Mouse (Mus musculus) liver, embryonic 16.5 days (tissue): ENCODE data around the gene Snapc4. TPM values are rescaled to one million over a fixed set of nuclear protein-coding genes. Genes with fewer than 3 reads are reported as not detected.
"Not testable (repeated sequence)": the region's sequence is repeated elsewhere in the genome, so short reads cannot be mapped to it uniquely, and the experiment has no call there.

Source experiments
- ATAC-seq: fragments of 200-750 bp; cut with Nextera tagmentation; 2 replicates; pipeline ENCODE4 v1.8.0; 2017; ENCODE audit warnings: low read depth, mild to moderate bottlenecking, moderate number of reproducible peaks, moderate library complexity
- H3K27ac ChIP-seq: fragments of 300-500 bp; sonication (generic); 2 replicates; pipeline ENCODE4 v1.5.1; 2014; ENCODE audit warnings: mild to moderate bottlenecking, low read length
- H3K27me3 ChIP-seq: fragments of 300-500 bp; sonication (generic); 2 replicates; pipeline ENCODE4 v1.6.1; 2014; ENCODE audit warnings: low read depth, low read length, mixed read lengths; ENCODE audit not compliant: control insufficient read depth, insufficient read depth
- H3K36me3 ChIP-seq: fragments of 300-500 bp; sonication (generic); 2 replicates; pipeline ENCODE4 v1.6.1; 2014; ENCODE audit warnings: mild to moderate bottlenecking; ENCODE audit not compliant: control insufficient read depth, insufficient read depth
- H3K4me1 ChIP-seq: fragments of 300-500 bp; sonication (generic); 2 replicates; pipeline ENCODE4 v1.6.1; 2014; ENCODE audit warnings: low read depth, low read length, mixed read lengths; ENCODE audit not compliant: control insufficient read depth
- H3K4me2 ChIP-seq: fragments of 300-500 bp; sonication (generic); 2 replicates; pipeline ENCODE4 v1.6.1; 2014; ENCODE audit warnings: low read depth, low read length, mixed read lengths
- H3K4me3 ChIP-seq: fragments of 300-500 bp; sonication (generic); 2 replicates; pipeline ENCODE4 v1.5.1; 2014; ENCODE audit warnings: low read depth, mild to moderate bottlenecking, low read length
- H3K9ac ChIP-seq: fragments of 300-500 bp; sonication (generic); 2 replicates; pipeline ENCODE4 v1.6.1; 2014; ENCODE audit warnings: low read depth, low read length
- H3K9me3 ChIP-seq: fragments of 300-500 bp; sonication (generic); replicated peaks from 2 replicates; pipeline ENCODE4 v1.6.1; 2016; ENCODE audit warnings: low read length; ENCODE audit not compliant: control insufficient read depth
- WGBS: fragments of 180-500 bp; shearing (Covaris S2); extraction: QIAGEN DNeasy Blood & Tissue Kit; methylation state at CpG from one replicate; pipeline ENCODE4 v1.1.7; 2014; ENCODE audit not compliant: insufficient replicate concordance; 5-methylcytosine and 5-hydroxymethylcytosine counted together
- polyA plus RNA-seq: library from polyadenylated mRNA; unstranded; fragments of >200 nt; fragmentation: Nextera tagmentation; extraction: Ambion mirVana; gene quantifications from 2 replicates; pipeline ENCODE4 v1.2.1, GENCODE M21; 2015

Snapc4 gene
- polyA plus RNA-seq, 1 experiment from 2014 or later = 10.0 TPM

- Histone ChIP-seq H3K4me2 (0 out of 2 replicates have a peak overlapping the region, but pooled peaks have one; percentile 11), H3K27me3 (no peaks in the 10 kb centered on the region), H3K4me1 (peaks cover 20% of the 10 kb centered on the region), H3K27ac (no peak overlapping the region), H3K9me3 (no peaks in the 10 kb centered on the region), H3K9ac (no peak overlapping the region), H3K36me3 (peaks cover 61% of the 10 kb centered on the region), H3K4me3 (no peak overlapping the region)
- no peak for ATAC-seq
- whole genome bisulfite sequencing = 54% methylated on average over 3 of the region's 3 CpGs
Observed at GRCm38 (mm10) chr2:26390954-26391353, 10.5 kb upstream of the Snapc4 start.

- whole genome bisulfite sequencing = under 1% methylated on average over 60 of the region's 60 CpGs
- Histone ChIP-seq H3K27ac (peak within 1 kb of the TSS; percentile 78), H3K4me2 (peak within 1 kb of the TSS; percentile 93), H3K9me3 (no peaks in the 10 kb centered on the region), H3K36me3 (peaks cover 60% of the 10 kb centered on the region), H3K27me3 (no peaks in the 10 kb centered on the region), H3K4me3 (peak within 1 kb of the TSS; percentile 94), H3K9ac (peak within 1 kb of the TSS; percentile 94), H3K4me1 (peaks cover 20% of the 10 kb centered on the region)
- ATAC-seq = peak; percentile 92
Observed at GRCm38 (mm10) chr2:26389154-26389690, 8.8 kb upstream of the Snapc4 start, which contains the start of the genes Entr1 and Pmpca. Entr1 (minus strand) TSS chr2:26389316. Pmpca (plus strand) TSS chr2:26389339.

DNA sequence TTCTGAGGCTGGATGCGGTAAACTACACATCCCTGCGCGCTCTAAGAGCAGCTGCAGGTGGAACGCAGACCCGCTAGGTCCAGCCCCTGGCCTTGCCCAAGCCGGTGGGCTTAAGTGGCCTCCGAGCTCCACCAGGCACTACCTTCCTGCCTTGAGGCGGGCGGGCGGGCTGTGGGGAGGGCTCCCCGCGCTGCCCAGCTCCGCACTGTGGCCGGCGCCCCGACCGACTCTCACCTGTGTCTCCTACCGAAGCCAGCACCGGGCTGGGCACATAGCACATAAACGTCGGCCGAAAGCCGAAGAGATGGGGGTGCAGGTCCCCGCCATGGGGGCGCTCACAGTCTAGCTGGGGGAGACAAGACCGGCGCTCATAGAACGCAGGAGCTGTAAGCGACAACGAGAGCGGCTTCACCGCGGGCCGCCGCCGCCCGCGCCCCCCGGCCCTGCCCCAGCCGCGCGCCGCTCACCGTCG is 8.3 kb upstream of the Snapc4 start:
- H3K27ac ChIP-seq = peak overlapping the region; percentile 78
- H3K9ac ChIP-seq = peak overlapping the region; percentile 94
- H3K4me2 ChIP-seq = peak overlapping the region; percentile 93
- peaks cover 20% of the 10 kb centered on the region for H3K4me1 ChIP-seq
- H3K4me3 ChIP-seq = peak overlapping the region; percentile 94
- under 1% methylated on average over 45 of the region's 45 CpGs for WGBS
- no peaks in the 10 kb centered on the region for H3K27me3 ChIP-seq
- H3K9me3 ChIP-seq = no peaks in the 10 kb centered on the region
- H3K36me3 ChIP-seq = peaks cover 60% of the 10 kb centered on the region
- peak; percentile 54 for ATAC-seq

DNA sequence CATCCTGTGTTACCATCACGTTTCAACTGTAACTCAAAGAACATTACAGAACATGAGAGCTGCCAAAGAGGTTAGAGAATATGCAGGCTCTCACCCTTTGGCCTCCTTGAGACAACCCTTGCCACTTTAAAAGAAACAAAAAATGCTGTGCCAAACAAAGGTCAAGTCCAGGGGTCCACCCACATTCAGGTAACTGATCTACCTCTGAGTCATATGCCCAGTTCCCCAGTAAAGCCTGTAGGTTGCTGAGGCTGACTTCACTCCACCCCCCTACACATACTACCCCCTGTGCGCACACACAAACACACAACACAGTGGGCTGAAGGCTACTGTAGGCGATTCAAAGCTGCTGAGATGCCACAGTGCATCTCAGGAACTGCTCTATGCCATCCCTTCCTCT is 7.3 kb upstream of the Snapc4 start:
- H3K27me3 ChIP-seq = no peaks in the 10 kb centered on the region
- 64% methylated on average over 3 of the region's 3 CpGs for WGBS
- H3K9me3 ChIP-seq = no peaks in the 10 kb centered on the region
- no peak overlapping the region; the same call in 1 of the 2 replicates for H3K4me2 ChIP-seq
- H3K9ac ChIP-seq = no peak overlapping the region
- no peak overlapping the region for H3K27ac ChIP-seq
- H3K36me3 ChIP-seq = peaks cover 55% of the 10 kb centered on the region
- peaks cover 20% of the 10 kb centered on the region for H3K4me1 ChIP-seq
- ATAC-seq = no peak
- no peak overlapping the region for H3K4me3 ChIP-seq

DNA sequence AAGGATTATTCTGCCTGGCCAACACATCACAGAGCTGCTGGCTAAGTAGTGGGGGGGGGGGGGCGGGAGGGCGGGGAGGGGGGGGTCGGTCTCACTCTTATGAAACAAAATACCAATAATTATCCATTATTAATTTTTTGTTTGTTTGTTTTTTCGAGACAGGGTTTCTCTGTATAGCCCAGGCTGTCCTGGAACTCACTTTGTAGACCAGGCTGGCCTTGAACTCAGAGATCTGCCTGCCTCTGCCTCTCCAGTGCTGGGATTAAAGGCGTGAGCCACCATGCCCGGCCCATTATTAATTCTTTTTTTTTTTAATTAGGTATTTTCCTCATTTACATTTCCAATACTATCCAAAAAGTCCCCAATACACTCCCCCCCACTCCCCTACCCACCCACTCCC is 418 bp upstream of the Snapc4 start:
- Histone ChIP-seq H3K4me2 (peak overlapping the region; percentile 95), H3K4me3 (peak overlapping the region; percentile 88), H3K9ac (peak overlapping the region; percentile 81; the same call in 1 of the 2 replicates), H3K36me3 (peaks cover 37% of the 10 kb centered on the region)
- H3K27me3 ChIP-seq, H3K27ac ChIP-seq, H3K9me3 ChIP-seq, H3K4me1 ChIP-seq, ATAC-seq: not testable (repeated sequence)
- WGBS = 27% methylated on average over 5 of the region's 6 CpGs

GRCm38 (mm10) chr2:26372396-26372795 is 8.1 kb downstream of the Snapc4 start:
- peaks cover 37% of the 10 kb centered on the region for H3K36me3 ChIP-seq
- no peaks in the 10 kb centered on the region for H3K4me1 ChIP-seq
- H3K9me3 ChIP-seq = no peaks in the 10 kb centered on the region
- no peak overlapping the region for H3K4me3 ChIP-seq
- no peak overlapping the region for H3K27ac ChIP-seq
- H3K4me2 ChIP-seq = no peak overlapping the region
- H3K27me3 ChIP-seq = no peaks in the 10 kb centered on the region
- H3K9ac ChIP-seq = no peak overlapping the region
- no peak for ATAC-seq
- WGBS = 87% methylated on average over 8 of the region's 8 CpGs

- 52% methylated on average over 1 of the region's 1 CpGs for WGBS
Observed at GRCm38 (mm10) chr2:26368572-26368971, 11.9 kb downstream of the Snapc4 start.

DNA sequence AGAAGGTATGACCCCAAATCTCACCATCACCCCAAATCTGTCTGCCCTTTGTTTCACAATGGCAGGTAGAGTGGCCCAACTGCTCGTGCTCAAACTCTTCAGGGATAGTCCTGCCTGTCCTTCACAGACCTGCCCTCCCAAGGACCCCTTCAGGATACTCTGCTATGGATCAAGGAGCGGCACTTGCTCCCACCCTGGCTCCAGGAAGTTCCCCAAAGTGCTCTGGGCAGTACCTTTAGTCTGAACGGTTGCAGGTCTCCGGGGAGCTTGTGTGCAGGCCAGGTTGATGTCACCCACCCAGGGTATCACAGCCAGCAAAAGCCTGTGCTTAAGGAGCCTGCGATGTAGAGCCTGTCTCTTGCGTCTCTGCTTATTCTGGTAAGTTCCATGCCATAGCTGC is 12.5 kb downstream of the Snapc4 start:
- no peak overlapping the region for H3K4me2 ChIP-seq
- H3K9me3 ChIP-seq = no peaks in the 10 kb centered on the region
- H3K27me3 ChIP-seq = no peaks in the 10 kb centered on the region
- WGBS = 78% methylated on average over 6 of the region's 6 CpGs
- H3K4me1 ChIP-seq = no peaks in the 10 kb centered on the region
- no peak overlapping the region for H3K9ac ChIP-seq
- ATAC-seq = no peak
- H3K36me3 ChIP-seq = peaks cover 38% of the 10 kb centered on the region
- no peak overlapping the region for H3K4me3 ChIP-seq
- H3K27ac ChIP-seq = no peak overlapping the region

More at GRCm38 (mm10) chr2:26368572-26368971, 11.9 kb downstream of the Snapc4 start:
- Histone ChIP-seq H3K4me2 (no peak overlapping the region), H3K4me1 (no peaks in the 10 kb centered on the region), H3K36me3 (peaks cover 36% of the 10 kb centered on the region), H3K27me3 (no peaks in the 10 kb centered on the region), H3K9me3 (no peaks in the 10 kb centered on the region), H3K27ac (no peak overlapping the region), H3K9ac (no peak overlapping the region), H3K4me3 (no peak overlapping the region)
- no peak for ATAC-seq

DNA sequence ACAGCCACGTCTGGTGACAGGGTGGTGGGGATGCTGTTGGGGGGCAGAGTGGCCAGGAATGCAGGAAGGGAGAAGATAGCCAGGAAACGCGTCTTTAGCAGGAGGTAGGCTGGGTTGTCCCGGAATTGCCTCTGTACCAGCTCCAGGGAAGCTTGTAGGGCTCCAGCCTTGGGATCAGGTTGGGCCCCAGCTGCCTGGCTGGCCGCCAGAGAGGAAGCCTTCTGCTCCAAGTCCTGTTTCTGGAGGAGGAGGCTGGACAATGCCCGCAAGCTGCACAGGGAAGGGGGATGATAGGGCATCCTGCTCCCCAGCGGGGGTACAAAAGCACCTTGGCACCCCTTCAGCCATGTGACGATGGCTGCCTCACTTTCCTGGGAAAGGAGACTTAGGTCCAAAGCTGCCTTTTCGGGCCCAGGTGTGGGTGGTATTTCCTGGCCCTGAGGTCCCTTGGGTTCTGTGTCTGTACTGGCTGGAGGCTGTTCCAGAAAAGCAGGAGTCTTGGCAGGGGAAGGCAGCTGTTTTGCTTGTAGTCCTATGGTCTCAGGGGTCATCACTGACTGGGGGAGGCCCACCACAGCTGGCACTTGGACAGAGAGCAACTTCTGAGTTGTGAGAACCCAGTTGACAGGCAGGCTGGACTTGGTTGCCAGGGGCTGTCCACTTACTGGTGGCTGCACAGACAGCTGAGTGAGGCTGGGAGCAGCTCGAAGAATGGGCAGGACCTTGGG is 15.6 kb downstream of the Snapc4 start:
- H3K4me1 ChIP-seq = no peaks in the 10 kb centered on the region
- peaks cover 25% of the 10 kb centered on the region for H3K36me3 ChIP-seq
- no peak for ATAC-seq
- H3K27me3 ChIP-seq = no peaks in the 10 kb centered on the region
- no peak overlapping the region for H3K4me3 ChIP-seq
- no peak overlapping the region for H3K27ac ChIP-seq
- WGBS = 68% methylated on average over 10 of the region's 10 CpGs
- H3K9ac ChIP-seq = no peak overlapping the region
- no peaks in the 10 kb centered on the region for H3K9me3 ChIP-seq
- no peak overlapping the region for H3K4me2 ChIP-seq
